Mouse (Mus musculus) hindbrain, embryonic 16.5 days (tissue): Measurements from ENCODE around the gene Rpl23a. TPM values are rescaled to one million over a fixed set of nuclear protein-coding genes. Genes with fewer than 3 reads are reported as not detected.
"Not testable (repeated sequence)": the region's sequence is repeated elsewhere in the genome, so short reads cannot be mapped to it uniquely, and the experiment has no call there.

Source experiments
- ATAC-seq: fragments of 200-750 bp; cut with Nextera tagmentation; 2 replicates; pipeline ENCODE4 v1.8.0; 2017; ENCODE audit warnings: moderate TSS enrichment, moderate library complexity
- H3K27ac ChIP-seq: fragments of 300-500 bp; sonication (generic); 2 replicates; pipeline ENCODE4 v1.5.1; 2014; ENCODE audit warnings: low read depth, mild to moderate bottlenecking, control low read depth, low read length, moderate library complexity
- H3K27me3 ChIP-seq: fragments of 300-500 bp; sonication (generic); replicated peaks from 2 replicates; pipeline ENCODE4 v1.6.1; 2014; ENCODE audit warnings: low read length; ENCODE audit not compliant: control insufficient read depth, insufficient read depth
- H3K36me3 ChIP-seq: fragments of 300-500 bp; sonication (generic); 2 replicates; pipeline ENCODE4 v1.6.1; 2014; ENCODE audit warnings: mild to moderate bottlenecking, low read length, moderate library complexity, mixed read lengths; ENCODE audit not compliant: control insufficient read depth, insufficient read depth
- H3K4me1 ChIP-seq: fragments of 300-500 bp; sonication (generic); 2 replicates; pipeline ENCODE4 v1.6.1; 2014; ENCODE audit warnings: low read depth, low read length; ENCODE audit not compliant: control insufficient read depth, insufficient read depth
- H3K4me2 ChIP-seq: fragments of 300-500 bp; sonication (generic); 2 replicates; pipeline ENCODE4 v1.6.1; 2014; ENCODE audit warnings: mild to moderate bottlenecking, low read length, control low read depth, moderate library complexity
- H3K4me3 ChIP-seq: fragments of 300-500 bp; sonication (generic); 2 replicates; pipeline ENCODE4 v1.5.1; 2014; ENCODE audit warnings: mild to moderate bottlenecking, low read length, control low read depth, moderate library complexity
- H3K9ac ChIP-seq: fragments of 300-500 bp; sonication (generic); 2 replicates; pipeline ENCODE4 v1.6.1; 2014; ENCODE audit warnings: low read depth, mild to moderate bottlenecking, control low read depth, low read length, moderate library complexity
- H3K9me3 ChIP-seq: fragments of 300-500 bp; sonication (generic); 2 replicates; pipeline ENCODE4 v1.6.1; 2014; ENCODE audit warnings: mild to moderate bottlenecking, low read length, moderate library complexity; ENCODE audit not compliant: control insufficient read depth
- whole genome bisulfite sequencing: fragments of 180-500 bp; shearing (Covaris S2); extraction: QIAGEN DNeasy Blood & Tissue Kit; methylation state at CpG from one replicate; pipeline ENCODE4 v1.1.7; 2014; 5-methylcytosine and 5-hydroxymethylcytosine counted together
- microRNA-seq: library from miRNA; unstranded; fragments of <30 nt; microRNA quantifications from one replicate; pipeline ENCODE4, GENCODE M21; 2017
- polyA plus RNA-seq: library from polyadenylated mRNA; unstranded; fragments of >200 nt; fragmentation: Nextera tagmentation; extraction: Ambion mirVana; gene quantifications from 2 replicates; pipeline ENCODE4 v1.2.1, GENCODE M21; 2015

Rpl23a gene
- polyA plus RNA-seq, 1 experiment from 2014 or later: 677 TPM

- WGBS: 86% methylated on average over 5 of the region's 5 CpGs
- no peak overlapping the region for H3K27ac ChIP-seq
- no peak overlapping the region for H3K4me3 ChIP-seq
- H3K9ac ChIP-seq: no peak overlapping the region
- no peaks in the 10 kb centered on the region for H3K27me3 ChIP-seq
- H3K4me1 ChIP-seq: no peaks in the 10 kb centered on the region
- ATAC-seq: no peak
- peaks cover 7% of the 10 kb centered on the region for H3K36me3 ChIP-seq
- H3K4me2 ChIP-seq: no peak overlapping the region
- no peaks in the 10 kb centered on the region for H3K9me3 ChIP-seq
Observed at GRCm38 (mm10) chr11:78140665-78141064, 42.7 kb downstream of the Rpl23a start.

GRCm38 (mm10) chr11:78138023-78138422 lies 45.4 kb downstream of the Rpl23a start:
- no peaks in the 10 kb centered on the region for H3K4me1 ChIP-seq

GRCm38 (mm10) chr11:78137584-78137983 lies 45.8 kb downstream of the Rpl23a start:
- Histone ChIP-seq H3K27ac (no peak overlapping the region), H3K4me2 (no peak overlapping the region), H3K4me3 (no peak overlapping the region), H3K27me3 (no peaks in the 10 kb centered on the region), H3K36me3 (no peaks in the 10 kb centered on the region), H3K9ac (no peak overlapping the region), H3K4me1 (no peaks in the 10 kb centered on the region), H3K9me3 (no peaks in the 10 kb centered on the region)
- WGBS: 80% methylated on average over 4 of the region's 4 CpGs
- ATAC-seq: no peak

More at GRCm38 (mm10) chr11:78138023-78138422, 45.4 kb downstream of the Rpl23a start:
- no peaks in the 10 kb centered on the region; the same call in 1 of the 2 replicates for H3K36me3 ChIP-seq
- no peak overlapping the region for H3K4me2 ChIP-seq
- no peak overlapping the region for H3K9ac ChIP-seq
- no peaks in the 10 kb centered on the region for H3K9me3 ChIP-seq
- no peak overlapping the region for H3K4me3 ChIP-seq
- no peak overlapping the region for H3K27ac ChIP-seq
- ATAC-seq: no peak
- H3K27me3 ChIP-seq: no peaks in the 10 kb centered on the region
- WGBS: 87% methylated on average over 3 of the region's 3 CpGs

- Histone ChIP-seq H3K4me1 (no peaks in the 10 kb centered on the region), H3K9me3 (no peaks in the 10 kb centered on the region), H3K27me3 (no peaks in the 10 kb centered on the region), H3K9ac (no peak overlapping the region), H3K4me2 (no peak overlapping the region), H3K36me3 (no peaks in the 10 kb centered on the region), H3K27ac (no peak overlapping the region), H3K4me3 (no peak overlapping the region)
- WGBS: 88% methylated on average over 1 of the region's 1 CpGs
- ATAC-seq: no peak
Observed at GRCm38 (mm10) chr11:78136132-78136531, 47.3 kb downstream of the Rpl23a start.

GRCm38 (mm10) chr11:78135314-78135713 lies 48.1 kb downstream of the Rpl23a start:
- not testable (repeated sequence) for H3K9ac ChIP-seq, ATAC-seq, H3K4me1 ChIP-seq, H3K9me3 ChIP-seq, H3K27ac ChIP-seq, H3K4me2 ChIP-seq, H3K27me3 ChIP-seq, H3K4me3 ChIP-seq, H3K36me3 ChIP-seq
- WGBS: 94% methylated on average over 7 of the region's 7 CpGs

- no peaks in the 10 kb centered on the region for H3K9me3 ChIP-seq
- 85% methylated on average over 3 of the region's 3 CpGs for WGBS
- ATAC-seq: no peak
- H3K4me3 ChIP-seq: no peak overlapping the region
- no peaks in the 10 kb centered on the region for H3K4me1 ChIP-seq
- no peaks in the 10 kb centered on the region for H3K27me3 ChIP-seq
- H3K4me2 ChIP-seq: no peak overlapping the region
- no peaks in the 10 kb centered on the region for H3K36me3 ChIP-seq
- H3K27ac ChIP-seq: no peak overlapping the region
- no peak overlapping the region for H3K9ac ChIP-seq
Observed at GRCm38 (mm10) chr11:78134344-78134743, 49.0 kb downstream of the Rpl23a start.

GRCm38 (mm10) chr11:78133915-78134314 lies 49.5 kb downstream of the Rpl23a start:
- Histone ChIP-seq H3K4me2 (no peak overlapping the region), H3K27ac (no peak overlapping the region), H3K36me3 (no peaks in the 10 kb centered on the region), H3K4me3 (no peak overlapping the region), H3K27me3 (no peaks in the 10 kb centered on the region), H3K4me1 (peaks cover 4% of the 10 kb centered on the region; the same call in 1 of the 2 replicates), H3K9ac (no peak overlapping the region), H3K9me3 (no peaks in the 10 kb centered on the region)
- 89% methylated on average over 6 of the region's 6 CpGs for WGBS
- no peak for ATAC-seq

Small RNA genes within 50 kb of the gene (microRNA-seq; reads per million reads assigned to microRNA genes)
- gene Mir7653: not detected

Other genes with a start within 250 kb of the Rpl23a start
- 11.8 and 12.5 TPM in 2 replicates for gene Phf12, start 200.8 kb downstream of the Rpl23a start, polyA plus RNA-seq
- gene Dhrs13, start 151.3 kb downstream of the Rpl23a start, polyA plus RNA-seq: 49.2 and 54.5 TPM in 2 replicates
- 124 and 126 TPM in 2 replicates for gene Flot2, start 145.7 kb downstream of the Rpl23a start, polyA plus RNA-seq
- gene Eral1, start 103.2 kb downstream of the Rpl23a start, polyA plus RNA-seq: 34.6 and 35.2 TPM in 2 replicates
- 21.8 and 33.4 TPM in 2 replicates for gene Fam222b, start 88.9 kb downstream of the Rpl23a start, polyA plus RNA-seq
- 80.1 and 97.4 TPM in 2 replicates for gene Traf4, start 18.0 kb downstream of the Rpl23a start, polyA plus RNA-seq
- 7.1 and 7.7 TPM in 2 replicates for gene Nek8, start 6.9 kb downstream of the Rpl23a start, polyA plus RNA-seq
- gene Tlcd1, start 6.9 kb downstream of the Rpl23a start, polyA plus RNA-seq: 19.7 and 20.1 TPM in 2 replicates
- gene Rab34, start 4.8 kb upstream of the Rpl23a start, polyA plus RNA-seq: 57.3 and 60.3 TPM in 2 replicates
- gene Proca1, start 9.8 kb upstream of the Rpl23a start, polyA plus RNA-seq: 2.3 and 4.0 TPM in 2 replicates
- gene Sdf2, start 62.2 kb upstream of the Rpl23a start, polyA plus RNA-seq: 99.8 and 110 TPM in 2 replicates
- 21.5 and 27.3 TPM in 2 replicates for gene Supt6, start 62.4 kb upstream of the Rpl23a start, polyA plus RNA-seq
- 55.1 and 57.4 TPM in 2 replicates for gene 2610507B11Rik, start 78.2 kb upstream of the Rpl23a start, polyA plus RNA-seq
- 0.16 and 0.40 TPM in 2 replicates for gene BC030499, start 107.3 kb upstream of the Rpl23a start, polyA plus RNA-seq
- 10.5 and 11.2 TPM in 2 replicates for gene Spag5, start 117.9 kb upstream of the Rpl23a start, polyA plus RNA-seq
- gene Aldoc, start 139.4 kb upstream of the Rpl23a start, polyA plus RNA-seq: 390 and 562 TPM in 2 replicates
- gene Pigs, start 144.8 kb upstream of the Rpl23a start, polyA plus RNA-seq: 101 and 107 TPM in 2 replicates
- 86.5 and 91.1 TPM in 2 replicates for gene Unc119, start 159.9 kb upstream of the Rpl23a start, polyA plus RNA-seq
- gene Foxn1, start 203.0 kb upstream of the Rpl23a start, polyA plus RNA-seq: not detected in 2 replicates
- gene Slc13a2, start 238.6 kb upstream of the Rpl23a start, polyA plus RNA-seq: not detected in 2 replicates